16 mouse cellular contexts compared by ENCODE assay signal in genomic region chr2:135204141-135205120, GRCm38 (mm10).
DNase-seq lines count a peak whose midpoint lies in the region; TF ChIP-seq lines count a peak whose summit lies in the region.
"Had no signal": no experiment of that assay in that cellular context is flagged by ENCODE, and none has a peak within 500 bp of the region (broad histone marks: within the 10 kb centered on the region; RNA-seq: fewer than 3 reads in every experiment).

No protein-coding gene starts in this region.

- no peak for TF ChIP-seq CTCF in olfactory bulb, adult 2 months (IDR thresholded peaks at IDR 0.05; ENCODE audit: insufficient read depth, low read depth, low read length)

- H3K4me1 ChIP-seq in olfactory bulb, adult 2 months (ENCODE audit: control insufficient read depth, insufficient read depth, low read length) = no peaks in the 10 kb centered on the region; the same call in none of the 2 replicates

- H3K27ac ChIP-seq in olfactory bulb, adult 2 months (ENCODE audit: insufficient read depth, low read depth, low read length) = 0 out of 2 replicates have a peak overlapping the region, but pooled peaks have one; percentile 20
- H3K27ac ChIP-seq: heart, embryonic 15.5 days; lung, embryonic 15.5 days had no signal

- intact Hi-C loops in heart, postnatal 25 days (cut with DNase I) = no loop called here

- H3K4me3 ChIP-seq in olfactory bulb, adult 2 months (ENCODE audit: insufficient read depth, low read depth, low read length) = no peak overlapping the region
- H3K4me3 ChIP-seq: heart, embryonic 15.5 days; lung, embryonic 15.5 days; myocyte had no signal

- DNase-seq in cerebellum, postnatal 10 days = peak; percentile 30 to 33
- no peak for DNase-seq in cerebellum, adult 11-12 months
- peak; percentile 63 for DNase-seq in heart, adult 8-10 months (ENCODE audit: low spot score)
- no peak for DNase-seq in heart, postnatal 25 days (ENCODE audit: low spot score)
- peak; percentile 23 for DNase-seq in lung, postnatal 36 days
- no peak for DNase-seq in lung, postnatal 14 days
- DNase-seq in adrenal gland, postnatal 4 days (ENCODE audit: low spot score in 2 of 2) = no peak
- DNase-seq: adrenal gland, postnatal 14 days; cerebellum, postnatal 25 days; kidney, postnatal 10 days; right cerebral cortex, postnatal 4 days; thymus, postnatal 4 days had no signal

- no peak for TF ChIP-seq POLR2A in olfactory bulb, adult 2 months (IDR thresholded peaks at IDR 0.05; ENCODE audit: insufficient read depth, low read depth, low read length)

- whole genome bisulfite sequencing in olfactory bulb, adult 2 months = 65% methylated on average over 11 of the region's 11 CpGs

Comparison
In these comparisons a context has a peak if more than half of its experiments do, and no peak if none do; other contexts are left out.
1. DNase-seq: peak in cerebellum, postnatal 10 days (2 of 2), heart, adult 8-10 months (single experiment) and lung, postnatal 36 days (single experiment); none in cerebellum, adult 11-12 months (single experiment), heart, postnatal 25 days (single experiment), lung, postnatal 14 days (single experiment) and adrenal gland, postnatal 4 days (0 of 2).